14 mouse cellular contexts compared by ENCODE assay signal in genomic region chr3:97324046-97324445, GRCm38 (mm10). TPM values are rescaled to one million over a fixed set of nuclear protein-coding genes. Genes with fewer than 3 reads are reported as not detected.
DNase-seq lines count a peak whose midpoint lies in the region; ATAC-seq and TF ChIP-seq lines count a peak whose summit lies in the region.
"Had no signal": no experiment of that assay in that cellular context is flagged by ENCODE, and none has a peak within 500 bp of the region (broad histone marks: within the 10 kb centered on the region; RNA-seq: fewer than 3 reads in every experiment).

No protein-coding gene starts in this region.

- no peaks in the 10 kb centered on the region for H3K36me3 ChIP-seq in forebrain, embryonic 14.5 days (ENCODE audit: control insufficient read depth, insufficient read depth, low read length)
- no peaks in the 10 kb centered on the region for H3K36me3 ChIP-seq in intestine, postnatal 0 days (ENCODE audit: control insufficient read depth, insufficient read depth)
- H3K36me3 ChIP-seq: limb, embryonic 12.5 days had no signal

- ATAC-seq in forebrain, embryonic 14.5 days: peak; percentile 76
- no peak for ATAC-seq in intestine, postnatal 0 days

- WGBS in forebrain, embryonic 14.5 days: 26% methylated on average over 17 of the region's 17 CpGs
- WGBS in intestine, postnatal 0 days: 58% methylated on average over 17 of the region's 17 CpGs

- peaks cover 3% of the 10 kb centered on the region; the same call in 1 of the 2 replicates for H3K4me1 ChIP-seq in forebrain, embryonic 14.5 days (ENCODE audit: control insufficient read depth, insufficient read depth, low read length)
- H3K4me1 ChIP-seq in intestine, postnatal 0 days (replicated peaks; ENCODE audit: control insufficient read depth, insufficient read depth, low read length): no peaks in the 10 kb centered on the region
- H3K4me1 ChIP-seq: limb, embryonic 12.5 days had no signal

- H3K27me3 ChIP-seq in forebrain, embryonic 14.5 days (replicated peaks; ENCODE audit: control insufficient read depth, insufficient read depth, low read length): no peaks in the 10 kb centered on the region
- H3K27me3 ChIP-seq in intestine, postnatal 0 days (replicated peaks; ENCODE audit: control insufficient read depth, insufficient read depth, low read length): 0 out of 2 replicates have a peak, but pooled peaks cover 2% of the 10 kb centered on the region

- H3K9me3 ChIP-seq in forebrain, embryonic 14.5 days (replicated peaks; ENCODE audit: control insufficient read depth, low read length): 0 out of 2 replicates have a peak, but pooled peaks cover 3% of the 10 kb centered on the region
- H3K9me3 ChIP-seq in intestine, postnatal 0 days (ENCODE audit: control insufficient read depth): no peaks in the 10 kb centered on the region
- H3K9me3 ChIP-seq: limb, embryonic 12.5 days had no signal

- intact Hi-C loops in left cerebral cortex, adult 2 months (cut with DNase I): no loop called here

- peak overlapping the region; percentile 41 for H3K4me2 ChIP-seq in forebrain, embryonic 14.5 days (ENCODE audit: low read length)
- peak overlapping the region; percentile 27; the same call in 1 of the 2 replicates for H3K4me2 ChIP-seq in intestine, postnatal 0 days (replicated peaks; ENCODE audit: low read depth)
- H3K4me2 ChIP-seq: limb, embryonic 12.5 days had no signal

- no peak for TF ChIP-seq CTCF in left cerebral cortex, adult 2 months (IDR thresholded peaks at IDR 0.05)
- TF ChIP-seq CTCF in intestine, postnatal 0 days (IDR thresholded peaks at IDR 0.05; ENCODE audit: low read depth): no peak

- 0 out of 2 replicates have a peak overlapping the region, but pooled peaks have one; percentile 29 for H3K9ac ChIP-seq in forebrain, embryonic 14.5 days (ENCODE audit: low read length)
- H3K9ac ChIP-seq in intestine, postnatal 0 days (ENCODE audit: low read depth, low read length): no peak overlapping the region
- H3K9ac ChIP-seq: limb, embryonic 12.5 days had no signal

- DNase-seq in left cerebral cortex, adult 2 months (ENCODE audit: extremely low spot score in 1 of 2, low spot score in 2 of 2): no peak
- no peak for DNase-seq in left cerebral cortex, adult 18-20 months (ENCODE audit: low spot score in 2 of 2)
- peak; percentile 59 for DNase-seq in forebrain, embryonic 14.5 days (ENCODE audit: low spot score)
- DNase-seq in retina, embryonic 14.5 days (ENCODE audit: low spot score): peak; percentile 68
- no peak for DNase-seq in cerebellum, adult 9-10 months
- DNase-seq in layer of hippocampus, postnatal 14 days (ENCODE audit: low spot score in 2 of 2): no peak
- no peak for DNase-seq in spleen, postnatal 10 days (ENCODE audit: low spot score in 2 of 2)
- DNase-seq: adrenal gland, postnatal 36 days; cerebellum, postnatal 36 days; lung, postnatal 10 days; right cerebral cortex, postnatal 4 days had no signal

- H3K27ac ChIP-seq in left cerebral cortex, adult 2 months: no peak overlapping the region
- no peak overlapping the region for H3K27ac ChIP-seq in forebrain, embryonic 14.5 days (ENCODE audit: low read depth, low read length)
- no peak overlapping the region for H3K27ac ChIP-seq in intestine, postnatal 0 days (ENCODE audit: low read depth, low read length)
- H3K27ac ChIP-seq: kidney, postnatal 0 days; limb, embryonic 12.5 days had no signal

- peak overlapping the region; percentile 30 for H3K4me3 ChIP-seq in left cerebral cortex, adult 2 months
- H3K4me3 ChIP-seq in forebrain, embryonic 14.5 days (ENCODE audit: low read depth, low read length): no peak overlapping the region
- H3K4me3 ChIP-seq in intestine, postnatal 0 days (ENCODE audit: low read depth, low read length): no peak overlapping the region
- H3K4me3 ChIP-seq: limb, embryonic 12.5 days had no signal

RNA-seq across cellular contexts. Expression of gene Bcl9, which starts 26.3 kb away (rescaled TPM):
- 10 to 100 TPM; 55.3 to 60.0 TPM for total RNA-seq in left cerebral cortex, adult 2 months (2021)
- total RNA-seq in left cerebral cortex, adult 18-20 months (2021): 10 to 100 TPM; 52.1 to 58.1 TPM
- 54.6 and 69.5 TPM in 2 replicates for polyA plus RNA-seq in forebrain, embryonic 14.5 days (2014; fragmentation: Nextera tagmentation; extraction: Ambion mirVana)
- polyA plus RNA-seq in intestine, postnatal 0 days (2015; fragmentation: Nextera tagmentation; extraction: Ambion mirVana): 21.2 and 26.7 TPM in 2 replicates
- 10 to 100 TPM; 59.7 to 64.8 TPM for total RNA-seq in layer of hippocampus, postnatal 14 days (2021)

Comparison
In these comparisons a context has a peak if more than half of its experiments do, and no peak if none do; other contexts are left out.
1. DNase-seq: peak in forebrain, embryonic 14.5 days (single experiment) and retina, embryonic 14.5 days (single experiment); none in left cerebral cortex, adult 2 months (0 of 2), left cerebral cortex, adult 18-20 months (0 of 2), cerebellum, adult 9-10 months (single experiment), layer of hippocampus, postnatal 14 days (0 of 2) and spleen, postnatal 10 days (0 of 2).